Mouse (Mus musculus): Measurements from ENCODE around the gene Nuak2. TPM values are rescaled to one million over a fixed set of nuclear protein-coding genes. Genes with fewer than 3 reads are reported as not detected.
"Not testable (repeated sequence)": the region's sequence is repeated elsewhere in the genome, so short reads cannot be mapped to it uniquely, and the experiment has no call there.

Gene Nuak2
- polyA plus RNA-seq, 1 experiment from 2014 or later, result 6.0 TPM

DNA sequence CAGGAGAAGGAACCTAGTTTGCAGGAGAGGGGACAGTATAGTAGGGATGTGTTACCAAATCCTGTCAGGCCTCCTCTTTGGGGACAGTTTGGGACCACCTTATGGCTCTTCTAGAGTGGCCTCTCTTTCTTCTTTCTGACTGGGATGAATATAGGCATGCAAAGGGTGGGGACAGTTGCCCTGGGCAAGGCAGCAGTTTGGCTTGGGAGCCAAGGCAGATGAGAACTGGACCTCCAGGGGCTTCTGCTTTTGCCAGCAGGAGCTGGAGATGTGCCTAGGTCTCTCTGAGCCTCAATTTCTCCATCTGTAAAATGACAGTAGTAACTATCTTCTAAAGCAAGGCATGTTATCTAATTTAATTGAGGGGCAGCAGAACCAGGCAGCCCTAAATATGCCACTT lies 31.0 kb downstream of the Nuak2 start:
- Histone ChIP-seq H3K36me3 (replicated peaks; ENCODE audit: insufficient read depth, low read length) (no peaks in the 10 kb centered on the region), H3K27ac (ENCODE audit: low read depth) (peak overlapping the region; percentile 41; the same call in 1 of the 2 replicates), H3K9me3 (ENCODE audit: low read length) (peaks cover 5% of the 10 kb centered on the region), H3K9ac (replicated peaks) (no peak overlapping the region), H3K4me1 (ENCODE audit: insufficient read depth) (peaks cover 9% of the 10 kb centered on the region), H3K4me3 (ENCODE audit: low read depth, low read length) (no peak overlapping the region), H3K4me2 (ENCODE audit: low read depth, low read length) (no peak overlapping the region), H3K27me3 (ENCODE audit: insufficient read depth, low read length) (no peaks in the 10 kb centered on the region)
- no peak for ATAC-seq
- no peak for TF ChIP-seq CTCF (IDR thresholded peaks at IDR 0.05; ENCODE audit: low read depth)
- no peak for TF ChIP-seq EP300 (IDR thresholded peaks at IDR 0.05; ENCODE audit: low read depth)
- DNase-seq, result no peak

DNA sequence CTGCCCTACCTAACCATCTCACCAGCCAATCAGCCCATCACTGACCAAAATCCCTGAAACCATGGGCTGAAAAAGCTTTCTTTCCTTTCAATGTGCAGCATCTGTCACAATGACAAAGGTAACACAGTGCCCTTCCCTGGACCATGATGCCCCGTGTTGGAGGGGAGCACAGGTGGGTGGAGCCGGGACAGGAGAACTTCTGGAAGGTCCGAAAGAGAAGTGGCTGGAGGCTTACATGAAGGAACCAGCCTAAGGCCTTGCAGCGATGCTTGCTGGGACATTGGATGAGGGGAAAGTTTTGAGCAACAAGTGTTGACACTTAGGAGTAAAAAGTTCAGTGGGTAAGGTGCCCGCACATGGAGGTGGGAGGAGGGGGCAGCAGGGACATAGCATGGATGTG lies 32.5 kb downstream of the Nuak2 start:
- peaks cover 5% of the 10 kb centered on the region for H3K9me3 ChIP-seq (ENCODE audit: low read length)
- H3K4me3 ChIP-seq (ENCODE audit: low read depth, low read length), result no peak overlapping the region
- H3K4me2 ChIP-seq (ENCODE audit: low read depth, low read length), result no peak overlapping the region
- H3K27ac ChIP-seq (ENCODE audit: low read depth), result no peak overlapping the region
- H3K9ac ChIP-seq (replicated peaks), result no peak overlapping the region
- ATAC-seq, result no peak
- H3K36me3 ChIP-seq (replicated peaks; ENCODE audit: insufficient read depth, low read length), result no peaks in the 10 kb centered on the region
- H3K27me3 ChIP-seq (ENCODE audit: insufficient read depth, low read length), result no peaks in the 10 kb centered on the region
- WGBS (ENCODE audit: insufficient replicate concordance), result 78% methylated on average over 5 of the region's 5 CpGs
- no peaks in the 10 kb centered on the region; the same call in 1 of the 2 replicates for H3K4me1 ChIP-seq (ENCODE audit: insufficient read depth)
- DNase-seq, result no peak
- TF ChIP-seq CTCF (IDR thresholded peaks at IDR 0.05; ENCODE audit: low read depth) (no peak), EP300 (IDR thresholded peaks at IDR 0.05; ENCODE audit: low read depth) (no peak)

DNA sequence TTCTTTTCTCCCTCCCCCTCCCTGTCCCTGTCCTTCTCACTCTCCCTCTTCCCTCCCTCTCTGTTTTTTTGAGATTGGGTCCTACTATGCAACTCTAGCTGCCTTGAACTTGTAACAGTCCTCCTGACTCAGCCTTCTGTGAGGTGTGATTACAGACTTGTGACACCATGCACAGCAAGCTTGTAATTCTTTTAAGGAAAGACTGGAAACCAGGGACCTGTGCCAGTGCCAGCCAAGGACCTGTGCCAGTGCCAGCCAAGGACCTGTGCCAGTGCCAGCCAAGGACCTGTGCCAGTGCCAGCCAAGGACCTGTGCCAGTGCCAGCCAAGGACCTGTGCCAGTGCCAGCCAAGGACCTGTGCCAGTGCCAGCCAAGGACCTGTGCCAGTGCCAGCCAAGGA lies 33.1 kb downstream of the Nuak2 start:
- H3K4me2 ChIP-seq (ENCODE audit: low read depth, low read length); DNase-seq; H3K9me3 ChIP-seq (ENCODE audit: low read length); H3K9ac ChIP-seq (replicated peaks); H3K4me3 ChIP-seq (ENCODE audit: low read depth, low read length); H3K4me1 ChIP-seq (ENCODE audit: insufficient read depth); H3K27me3 ChIP-seq (ENCODE audit: insufficient read depth, low read length); ATAC-seq; H3K27ac ChIP-seq (ENCODE audit: low read depth); H3K36me3 ChIP-seq (replicated peaks; ENCODE audit: insufficient read depth, low read length): not testable (repeated sequence)

DNA sequence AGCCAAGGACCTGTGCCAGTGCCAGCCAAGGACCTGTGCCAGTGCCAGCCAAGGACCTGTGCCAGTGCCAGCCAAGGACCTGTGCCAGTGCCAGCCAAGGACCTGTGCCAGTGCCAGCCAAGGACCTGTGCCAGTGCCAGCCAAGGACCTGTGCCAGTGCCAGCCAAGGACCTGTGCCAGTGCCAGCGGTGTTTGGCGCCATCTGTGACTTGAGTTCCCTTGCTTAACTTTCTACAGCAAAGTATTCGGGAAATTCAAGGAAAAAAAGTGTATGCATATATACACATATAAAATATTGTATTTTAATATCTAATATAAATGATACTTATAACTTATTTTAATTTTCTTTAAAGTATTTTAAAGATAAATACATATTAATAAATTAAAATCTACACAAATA lies 33.7 kb downstream of the Nuak2 start:
- H3K27me3 ChIP-seq (ENCODE audit: insufficient read depth, low read length); H3K4me1 ChIP-seq (ENCODE audit: insufficient read depth); H3K27ac ChIP-seq (ENCODE audit: low read depth); H3K9me3 ChIP-seq (ENCODE audit: low read length); ATAC-seq; H3K36me3 ChIP-seq (replicated peaks; ENCODE audit: insufficient read depth, low read length); H3K4me3 ChIP-seq (ENCODE audit: low read depth, low read length); DNase-seq; H3K4me2 ChIP-seq (ENCODE audit: low read depth, low read length); H3K9ac ChIP-seq (replicated peaks): not testable (repeated sequence)
- WGBS (ENCODE audit: insufficient replicate concordance), result 87% methylated on average over 3 of the region's 3 CpGs

DNA sequence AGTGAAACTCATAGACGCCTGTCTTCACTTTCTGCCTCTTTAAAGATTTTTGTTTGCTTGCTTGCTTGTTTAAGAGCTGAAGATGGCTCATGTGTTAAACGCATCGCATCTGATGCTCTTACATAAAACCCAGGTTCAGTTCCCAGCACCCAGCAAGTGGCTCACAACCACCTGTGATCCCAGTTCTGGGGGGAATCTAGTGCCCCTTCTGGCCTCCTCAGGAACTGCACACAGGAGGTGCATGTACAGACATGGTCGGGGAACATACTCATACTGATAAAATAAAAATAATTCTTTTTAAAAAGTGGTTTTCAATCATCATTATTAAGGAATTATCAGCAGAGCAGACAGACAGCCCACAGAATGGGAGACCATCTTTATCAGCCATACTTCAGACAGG lies 35.1 kb downstream of the Nuak2 start:
- Histone ChIP-seq H3K4me2 (ENCODE audit: low read depth, low read length) (no peak overlapping the region), H3K4me1 (ENCODE audit: insufficient read depth) (peaks cover 7% of the 10 kb centered on the region; the same call in 1 of the 2 replicates), H3K9me3 (ENCODE audit: low read length) (peaks cover 5% of the 10 kb centered on the region), H3K27me3 (ENCODE audit: insufficient read depth, low read length) (no peaks in the 10 kb centered on the region), H3K4me3 (ENCODE audit: low read depth, low read length) (no peak overlapping the region), H3K9ac (replicated peaks) (no peak overlapping the region), H3K27ac (ENCODE audit: low read depth) (no peak overlapping the region), H3K36me3 (replicated peaks; ENCODE audit: insufficient read depth, low read length) (no peaks in the 10 kb centered on the region; the same call in 1 of the 2 replicates)
- no peak for ATAC-seq
- DNase-seq, result no peak
- TF ChIP-seq CTCF (IDR thresholded peaks at IDR 0.05; ENCODE audit: low read depth), result no peak; the same call in 1 of the 2 replicates
- TF ChIP-seq EP300 (IDR thresholded peaks at IDR 0.05; ENCODE audit: low read depth), result no peak
- 85% methylated on average over 4 of the region's 4 CpGs for WGBS (ENCODE audit: insufficient replicate concordance)

DNA sequence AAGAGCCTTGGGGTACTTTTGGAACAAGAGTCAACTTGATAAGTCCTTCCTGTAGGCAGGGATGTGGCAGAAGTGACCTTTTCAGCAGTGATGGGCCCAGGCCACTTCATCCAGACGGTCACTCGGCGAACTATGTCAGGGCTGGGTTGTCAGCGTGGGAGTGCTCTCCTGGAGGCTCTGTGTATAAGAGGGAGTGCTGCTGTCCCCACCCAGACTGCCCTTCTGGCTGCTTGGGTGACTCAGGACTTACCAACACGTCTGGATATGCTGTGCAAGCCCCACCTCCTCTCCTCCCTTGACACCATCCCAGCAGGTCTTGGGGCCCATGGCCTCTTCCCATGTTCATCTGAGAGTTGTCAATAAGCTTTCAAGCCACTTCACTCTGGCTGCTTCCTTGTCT lies 37.5 kb downstream of the Nuak2 start:
- no peak overlapping the region for H3K9ac ChIP-seq (replicated peaks)
- peaks cover 5% of the 10 kb centered on the region for H3K9me3 ChIP-seq (ENCODE audit: low read length)
- H3K4me1 ChIP-seq (ENCODE audit: insufficient read depth), result peaks cover 7% of the 10 kb centered on the region; the same call in 1 of the 2 replicates
- peaks cover 20% of the 10 kb centered on the region for H3K36me3 ChIP-seq (replicated peaks; ENCODE audit: insufficient read depth, low read length)
- WGBS (ENCODE audit: insufficient replicate concordance), result 58% methylated on average over 5 of the region's 5 CpGs
- H3K27me3 ChIP-seq (ENCODE audit: insufficient read depth, low read length), result no peaks in the 10 kb centered on the region
- H3K4me3 ChIP-seq (ENCODE audit: low read depth, low read length), result no peak overlapping the region
- TF ChIP-seq EP300 (IDR thresholded peaks at IDR 0.05; ENCODE audit: low read depth), result no peak
- no peak for TF ChIP-seq CTCF (IDR thresholded peaks at IDR 0.05; ENCODE audit: low read depth)
- H3K27ac ChIP-seq (ENCODE audit: low read depth), result no peak overlapping the region
- DNase-seq, result no peak
- H3K4me2 ChIP-seq (ENCODE audit: low read depth, low read length), result no peak overlapping the region
- peak; percentile 12; the same call in 1 of the 2 replicates for ATAC-seq

DNA sequence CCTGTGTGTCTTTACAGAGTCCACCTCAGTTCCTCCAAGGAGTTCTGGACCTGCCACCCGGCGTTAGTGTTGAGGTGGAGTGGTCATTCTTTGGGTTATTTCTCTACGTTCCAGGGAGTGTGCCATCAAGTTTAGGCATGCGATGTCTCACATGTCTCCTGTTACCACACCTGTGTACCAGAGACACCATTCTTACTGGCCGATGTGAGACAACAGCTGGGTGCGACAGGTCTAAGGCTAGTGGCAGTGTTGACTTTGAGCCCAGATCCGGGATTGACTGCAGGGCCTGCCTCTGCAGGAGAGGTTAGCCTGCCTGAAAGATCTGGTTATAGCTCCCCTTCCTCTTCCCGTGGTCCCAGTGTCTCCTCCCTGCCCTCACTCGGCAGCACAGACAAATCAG lies 38.3 kb downstream of the Nuak2 start:
- TF ChIP-seq CTCF (IDR thresholded peaks at IDR 0.05; ENCODE audit: low read depth) (no peak), EP300 (IDR thresholded peaks at IDR 0.05; ENCODE audit: low read depth) (no peak)
- ATAC-seq (no peak), DNase-seq (no peak)
- 80% methylated on average over 9 of the region's 9 CpGs for WGBS (ENCODE audit: insufficient replicate concordance)
- Histone ChIP-seq H3K36me3 (replicated peaks; ENCODE audit: insufficient read depth, low read length) (peaks cover 28% of the 10 kb centered on the region), H3K9me3 (ENCODE audit: low read length) (peaks cover 5% of the 10 kb centered on the region), H3K4me3 (ENCODE audit: low read depth, low read length) (no peak overlapping the region), H3K9ac (replicated peaks) (no peak overlapping the region), H3K27me3 (ENCODE audit: insufficient read depth, low read length) (no peaks in the 10 kb centered on the region), H3K4me1 (ENCODE audit: insufficient read depth) (peaks cover 7% of the 10 kb centered on the region; the same call in 1 of the 2 replicates), H3K4me2 (ENCODE audit: low read depth, low read length) (no peak overlapping the region), H3K27ac (ENCODE audit: low read depth) (no peak overlapping the region)
